ENCODE assay signal across 8 mouse cellular contexts in the genomic region with DNA sequence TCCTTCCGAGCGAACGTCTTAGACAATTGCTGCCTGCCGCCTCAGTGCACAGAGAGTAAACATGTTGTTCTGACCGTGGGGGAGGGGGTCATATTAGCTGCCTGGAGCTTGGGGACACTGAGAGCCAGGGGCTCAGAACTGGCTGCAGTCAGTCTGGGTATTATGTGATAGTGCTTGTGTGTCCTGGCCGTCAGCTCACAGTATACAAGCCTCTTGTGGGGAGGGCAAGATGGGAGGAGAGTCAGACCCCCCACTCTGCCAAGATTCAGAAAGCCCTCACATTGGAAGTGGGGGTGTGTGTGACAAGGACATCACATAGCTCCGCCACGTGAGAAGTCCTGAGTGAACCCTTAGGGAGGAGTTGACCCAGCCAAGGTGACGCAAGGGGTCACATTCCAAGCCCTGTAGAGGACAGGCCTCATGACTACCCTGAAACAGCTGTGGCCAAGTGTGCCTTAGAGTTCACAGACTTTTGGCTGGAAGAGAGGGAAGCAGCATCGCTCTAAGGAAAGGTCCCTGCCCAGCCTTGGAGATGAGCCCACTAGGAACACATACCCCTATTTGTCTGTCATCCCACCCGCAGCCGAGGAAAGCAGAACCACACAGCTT. TPM values are rescaled to one million over a fixed set of nuclear protein-coding genes. Genes with fewer than 3 reads are reported as not detected.
DNase-seq lines count a peak whose midpoint lies in the region; ATAC-seq and TF ChIP-seq lines count a peak whose summit lies in the region.

No protein-coding gene starts in this region.

- ATAC-seq in heart, embryonic 11.5 days (replicated peaks; ENCODE audit: insufficient number of reproducible peaks, low FRiP score, low TSS enrichment), result no peak
- ATAC-seq in kidney, embryonic 14.5 days (ENCODE audit: low FRiP score, low TSS enrichment), result no peak; the same call in 1 of the 2 replicates

- peaks cover 16% of the 10 kb centered on the region for H3K4me1 ChIP-seq in cerebellum, adult 2 months (ENCODE audit: control insufficient read depth, insufficient read depth, low read length)
- H3K4me1 ChIP-seq in heart, embryonic 11.5 days (ENCODE audit: control insufficient read depth, insufficient read depth, low read length), result peaks cover 80% of the 10 kb centered on the region
- H3K4me1 ChIP-seq in kidney, embryonic 14.5 days (ENCODE audit: control insufficient read depth, insufficient read depth, low read length), result peaks cover 70% of the 10 kb centered on the region

- 51% methylated on average over 12 of the region's 12 CpGs for WGBS in cerebellum, adult 2 months
- WGBS in heart, embryonic 11.5 days (ENCODE audit: insufficient replicate concordance), result 18% methylated on average over 12 of the region's 12 CpGs
- 13% methylated on average over 12 of the region's 12 CpGs for WGBS in kidney, embryonic 14.5 days

- H3K27me3 ChIP-seq in cerebellum, adult 2 months (ENCODE audit: control insufficient read depth, insufficient read depth, low read length), result no peaks in the 10 kb centered on the region
- no peaks in the 10 kb centered on the region; the same call in 1 of the 2 replicates for H3K27me3 ChIP-seq in heart, embryonic 11.5 days (ENCODE audit: control insufficient read depth, insufficient read depth, low read length)
- H3K27me3 ChIP-seq in kidney, embryonic 14.5 days (ENCODE audit: control insufficient read depth, insufficient read depth, low read length), result no peaks in the 10 kb centered on the region

- DNase-seq in cerebellum, adult 2 months, result no peak
- DNase-seq in cerebellum, adult 11-12 months, result no peak
- peak; percentile 70 for DNase-seq in embryo, embryonic 11 days
- DNase-seq in lung, postnatal 14 days, result peak; percentile 86
- peak; percentile 63 to 90 for DNase-seq in urinary bladder, postnatal 36 days (ENCODE audit: low spot score in 2 of 2)
- no peak for DNase-seq in T-cell, adult 2 months (ENCODE audit: low spot score)

- peak overlapping the region; percentile 81 for H3K9ac ChIP-seq in heart, embryonic 11.5 days (ENCODE audit: low read depth, low read length)
- H3K9ac ChIP-seq in kidney, embryonic 14.5 days (ENCODE audit: low read depth, low read length), result peak overlapping the region; percentile 65

- no peaks in the 10 kb centered on the region for H3K9me3 ChIP-seq in heart, embryonic 11.5 days (replicated peaks; ENCODE audit: control insufficient read depth, low read length)
- no peaks in the 10 kb centered on the region for H3K9me3 ChIP-seq in kidney, embryonic 14.5 days (ENCODE audit: control insufficient read depth, low read length)

- peak overlapping the region; percentile 20; the same call in 1 of the 2 replicates for H3K27ac ChIP-seq in cerebellum, adult 2 months (ENCODE audit: insufficient read depth, low read length)
- H3K27ac ChIP-seq in heart, embryonic 11.5 days (ENCODE audit: low read depth, low read length), result peak overlapping the region; percentile 95
- peak overlapping the region; percentile 98 for H3K27ac ChIP-seq in kidney, embryonic 14.5 days (ENCODE audit: low read depth, low read length)

- H3K4me3 ChIP-seq in cerebellum, adult 2 months (replicated peaks; ENCODE audit: insufficient read depth, low read depth, low read length), result no peak overlapping the region
- H3K4me3 ChIP-seq in heart, embryonic 11.5 days (ENCODE audit: low read depth, low read length), result peak overlapping the region; percentile 48
- peak overlapping the region; percentile 53 for H3K4me3 ChIP-seq in kidney, embryonic 14.5 days (ENCODE audit: low read length)

- TF ChIP-seq CTCF in cerebellum, adult 2 months (IDR thresholded peaks at IDR 0.05; ENCODE audit: borderline replicate concordance, insufficient read depth, low read depth, low read length), result no peak

- peak overlapping the region; percentile 80 for H3K4me2 ChIP-seq in heart, embryonic 11.5 days
- peak overlapping the region; percentile 83 for H3K4me2 ChIP-seq in kidney, embryonic 14.5 days (replicated peaks; ENCODE audit: low read depth, low read length)

- no peak for TF ChIP-seq POLR2A in cerebellum, adult 2 months (IDR thresholded peaks at IDR 0.05; ENCODE audit: borderline replicate concordance, insufficient read depth, low read length)

- H3K36me3 ChIP-seq in heart, embryonic 11.5 days (ENCODE audit: control insufficient read depth, insufficient read depth, low read length), result peaks cover 5% of the 10 kb centered on the region; the same call in 1 of the 2 replicates
- peaks cover 29% of the 10 kb centered on the region for H3K36me3 ChIP-seq in kidney, embryonic 14.5 days (ENCODE audit: control insufficient read depth, insufficient read depth, low read length)

RNA-seq across cellular contexts. Expression of gene Tns2, which starts 3.8 kb away (rescaled TPM):
- polyA plus RNA-seq in cerebellum, adult 2 months (2012; rRNA removed), result 33.6 and 33.7 TPM in 2 replicates
- polyA plus RNA-seq in heart, embryonic 11.5 days (2014; fragmentation: Nextera tagmentation; extraction: Ambion mirVana), result 25.0 and 25.4 TPM in 2 replicates
- 39.1 and 46.6 TPM in 2 replicates for polyA plus RNA-seq in kidney, embryonic 14.5 days (2014; fragmentation: Nextera tagmentation; extraction: Ambion mirVana)

RNA-seq across cellular contexts. Expression of gene Eif4b, which starts 30.5 kb away (rescaled TPM):
- polyA plus RNA-seq in cerebellum, adult 2 months (2012; rRNA removed), result 114 TPM in 2 replicates
- polyA plus RNA-seq in heart, embryonic 11.5 days (2014; fragmentation: Nextera tagmentation; extraction: Ambion mirVana), result 71.6 and 83.5 TPM in 2 replicates
- polyA plus RNA-seq in kidney, embryonic 14.5 days (2014; fragmentation: Nextera tagmentation; extraction: Ambion mirVana), result 85.1 and 139 TPM in 2 replicates

RNA-seq across cellular contexts. Expression of gene Spryd3, which starts 32.0 kb away (rescaled TPM):
- 159 and 161 TPM in 2 replicates for polyA plus RNA-seq in cerebellum, adult 2 months (2012; rRNA removed)
- polyA plus RNA-seq in heart, embryonic 11.5 days (2014; fragmentation: Nextera tagmentation; extraction: Ambion mirVana), result 11.1 and 14.6 TPM in 2 replicates
- 9.0 and 11.1 TPM in 2 replicates for polyA plus RNA-seq in kidney, embryonic 14.5 days (2014; fragmentation: Nextera tagmentation; extraction: Ambion mirVana)

RNA-seq across cellular contexts. Expression of gene Igfbp6, which starts 40.1 kb away (rescaled TPM):
- 15.0 and 18.7 TPM in 2 replicates for polyA plus RNA-seq in cerebellum, adult 2 months (2012; rRNA removed)
- 0.70 and 1.1 TPM in 2 replicates for polyA plus RNA-seq in heart, embryonic 11.5 days (2014; fragmentation: Nextera tagmentation; extraction: Ambion mirVana)
- 24.0 and 27.1 TPM in 2 replicates for polyA plus RNA-seq in kidney, embryonic 14.5 days (2014; fragmentation: Nextera tagmentation; extraction: Ambion mirVana)

RNA-seq across cellular contexts. Expression of gene Soat2, which starts 46.3 kb away (rescaled TPM):
- 0.08 TPM in 1 of 2 replicates, not detected in the other for polyA plus RNA-seq in cerebellum, adult 2 months (2012; rRNA removed)
- 0.76 and 2.3 TPM in 2 replicates for polyA plus RNA-seq in heart, embryonic 11.5 days (2014; fragmentation: Nextera tagmentation; extraction: Ambion mirVana)
- polyA plus RNA-seq in kidney, embryonic 14.5 days (2014; fragmentation: Nextera tagmentation; extraction: Ambion mirVana), result 0.11 and 0.28 TPM in 2 replicates

Comparison
In these comparisons a context has a peak if more than half of its experiments do, and no peak if none do; other contexts are left out.
1. DNase-seq: peak in embryo, embryonic 11 days (single experiment), lung, postnatal 14 days (single experiment) and urinary bladder, postnatal 36 days (2 of 2); none in cerebellum, adult 2 months (0 of 2), cerebellum, adult 11-12 months (single experiment) and T-cell, adult 2 months (single experiment).
2. H3K27ac ChIP-seq: peak in every context shown above with its lines; median percentile 98 in kidney, embryonic 14.5 days; 95 in heart, embryonic 11.5 days; 20 in cerebellum, adult 2 months.
3. RNA of gene Spryd3, which starts 32.0 kb away (polyA plus RNA-seq): 159 to 161 TPM in cerebellum, adult 2 months; 9.0 to 11.1 TPM in kidney, embryonic 14.5 days and 11.1 to 14.6 TPM in heart, embryonic 11.5 days; every median in the first group is over 10 times any median in the second.